Mouse (Mus musculus) kidney, adult 2 months (tissue): ENCODE results near the gene Pls1. TPM values are rescaled to one million over a fixed set of nuclear protein-coding genes. Genes with fewer than 3 reads are reported as not detected.

Experiments
- DNase-seq: peaks from one replicate; pipeline ENCODE4 v3.0.0; 2021
- H3K27ac ChIP-seq: fragments of 200-500 bp; 2 replicates; pipeline ENCODE4 v1.5.1; 2012; ENCODE audit warnings: low read depth, low read length, control low read depth, inconsistent platforms; ENCODE audit not compliant: insufficient read depth
- H3K27me3 ChIP-seq: fragments of 200-500 bp; replicated peaks from 2 replicates; pipeline ENCODE4 v1.6.1; 2012; ENCODE audit warnings: mild to moderate bottlenecking, moderate library complexity, low read length, inconsistent platforms; ENCODE audit not compliant: control insufficient read depth, insufficient read depth
- H3K36me3 ChIP-seq: fragments of 200-500 bp; 2 replicates; pipeline ENCODE4 v1.6.1; 2012; ENCODE audit warnings: mild to moderate bottlenecking, moderate library complexity, low read length, inconsistent platforms; ENCODE audit not compliant: control insufficient read depth, insufficient read depth
- H3K4me1 ChIP-seq: fragments of 200-500 bp; 2 replicates; pipeline ENCODE4 v1.6.1; 2011; ENCODE audit warnings: low read length; ENCODE audit not compliant: control insufficient read depth, insufficient read depth
- H3K4me3 ChIP-seq: fragments of 200-500 bp; 2 replicates; pipeline ENCODE4 v1.5.1; 2011; ENCODE audit warnings: mild to moderate bottlenecking, low read depth, low read length, control low read depth; ENCODE audit not compliant: insufficient read depth
- CTCF ChIP-seq: fragments of 200-500 bp; conservative IDR thresholded peaks from 2 replicates; pipeline ENCODE4 v1.5.1; 2011; ENCODE audit warnings: low read depth, mild to moderate bottlenecking, control low read depth, low read length, moderate library complexity, mixed read lengths; ENCODE audit not compliant: insufficient read depth, insufficient read length
- POLR2A ChIP-seq: fragments of 200-500 bp; IDR thresholded peaks from one replicate; pipeline ENCODE4 v1.6.1; 2011; ENCODE audit warnings: low read depth, low read length, control low read depth
- WGBS: fragments of 180-500 bp; shearing (Covaris S2); methylation state at CpG from one replicate; pipeline ENCODE4 v1.1.7; 2018; 5-methylcytosine and 5-hydroxymethylcytosine counted together
- polyA plus RNA-seq: library from polyadenylated mRNA; depleted of rRNA; stranded (reverse); fragments of >200 nt; gene quantifications from 2 replicates; pipeline ENCODE4 v1.2.3, GENCODE M21; 2012; rRNA removed

Gene Pls1
- polyA plus RNA-seq, 1 experiment: 21.6 TPM

DNA sequence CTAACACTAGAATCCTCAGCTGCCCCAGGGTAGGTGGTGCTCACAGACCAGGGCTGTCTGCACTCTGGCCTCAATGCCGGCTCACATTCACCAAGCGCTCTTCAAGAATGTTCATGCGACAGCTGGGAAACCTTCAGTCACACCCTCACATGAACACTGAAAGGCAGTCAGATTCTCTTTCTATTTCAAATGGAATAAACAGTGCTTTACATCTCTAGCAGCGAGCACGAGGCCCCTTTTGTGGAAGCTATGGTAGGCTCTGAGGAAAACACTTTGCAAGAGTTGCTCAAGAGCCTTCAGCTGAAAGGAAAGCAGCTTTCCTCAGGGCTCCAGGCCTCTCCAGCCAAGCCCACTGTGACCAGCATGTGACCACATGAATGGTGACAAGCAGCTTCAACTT lies 139.7 kb downstream of the Pls1 start:
- Histone ChIP-seq H3K27ac (no peak overlapping the region), H3K4me3 (no peak overlapping the region), H3K27me3 (no peaks in the 10 kb centered on the region), H3K4me1 (no peaks in the 10 kb centered on the region), H3K36me3 (peaks cover 5% of the 10 kb centered on the region)
- DNase-seq: no peak
- TF ChIP-seq POLR2A (no peak), CTCF (no peak)
- 87% methylated on average over 5 of the region's 5 CpGs for WGBS

DNA sequence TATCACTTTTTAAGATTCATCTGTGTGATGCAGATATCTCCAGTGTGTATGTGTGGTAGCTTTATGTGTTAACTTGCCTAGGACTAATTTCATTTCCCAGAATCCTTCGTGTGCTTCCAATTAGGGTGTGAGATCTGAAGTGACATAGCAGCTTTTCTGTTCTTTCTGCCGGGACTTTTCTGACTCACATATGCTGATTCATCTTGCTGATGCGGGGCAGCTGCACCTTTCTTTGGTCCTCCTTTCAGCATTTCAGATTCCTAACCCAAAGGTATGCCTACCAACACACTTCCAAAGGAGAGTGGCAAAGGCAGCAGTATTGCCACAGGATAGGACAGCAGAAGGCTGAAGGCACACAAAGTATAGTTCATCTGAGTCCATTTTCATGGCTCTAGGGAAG lies 141.0 kb downstream of the Pls1 start:
- H3K27ac ChIP-seq: no peak overlapping the region
- H3K36me3 ChIP-seq: peaks cover 3% of the 10 kb centered on the region
- no peaks in the 10 kb centered on the region for H3K4me1 ChIP-seq
- H3K4me3 ChIP-seq: no peak overlapping the region
- 77% methylated on average over 3 of the region's 3 CpGs for WGBS
- TF ChIP-seq POLR2A: no peak
- H3K27me3 ChIP-seq: no peaks in the 10 kb centered on the region
- DNase-seq: no peak

Other genes starting within 250 kb of the Pls1 start
- gene Pcolce2, start 207.7 kb downstream of the Pls1 start, polyA plus RNA-seq: 0.78 and 0.90 TPM in 2 replicates
- gene Trpc1, start 94.9 kb downstream of the Pls1 start, polyA plus RNA-seq: 11.6 and 13.6 TPM in 2 replicates
- gene Atr, start 12.3 kb upstream of the Pls1 start, polyA plus RNA-seq: 2.7 and 2.8 TPM in 2 replicates
- gene Xrn1, start 109.4 kb upstream of the Pls1 start, polyA plus RNA-seq: 3.2 and 4.0 TPM in 2 replicates